Mouse (Mus musculus): Measurements from ENCODE around the gene Lmf2.

DNA sequence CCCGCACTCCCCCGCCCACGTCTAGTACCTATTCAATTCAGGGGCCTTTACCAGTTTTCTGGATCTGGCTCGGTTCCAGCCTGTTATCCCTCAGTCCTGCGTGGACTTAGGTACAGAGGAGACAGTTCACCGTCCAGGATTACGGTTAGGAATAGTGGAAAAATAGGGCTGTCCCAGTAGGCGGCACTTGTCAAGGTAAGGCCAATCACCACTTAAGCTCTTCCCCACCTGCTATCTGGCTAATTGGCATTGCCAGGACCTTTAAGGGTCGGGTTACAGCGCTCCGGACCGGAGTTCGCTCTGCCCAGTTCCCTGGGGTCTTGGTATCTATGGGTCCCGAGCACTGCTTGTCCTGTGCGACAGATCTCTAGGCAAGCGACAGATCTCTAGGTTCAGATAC, 21.5 kb upstream of the Lmf2 start, which contains the start of gene Tymp:
- no peak for TF ChIP-seq CTCF (IDR thresholded peaks at IDR 0.05; ENCODE audit: borderline replicate concordance, insufficient read depth, low read depth, low read length)
- TF ChIP-seq POLR2A (IDR thresholded peaks at IDR 0.05; ENCODE audit: borderline replicate concordance, insufficient read depth, low read length) = no peak
